Mouse (Mus musculus) neural tube, embryonic 14.5 days (tissue): ENCODE results near the gene Tmem14c. TPM values are rescaled to one million over a fixed set of nuclear protein-coding genes. Genes with fewer than 3 reads are reported as not detected.

Experiments used
- ATAC-seq: fragments of 200-750 bp; cut with Nextera tagmentation; 2 replicates; pipeline ENCODE4 v1.8.0; 2017; ENCODE audit warnings: low read depth, mild to moderate bottlenecking, moderate TSS enrichment, moderate library complexity
- H3K27ac ChIP-seq: fragments of 300-500 bp; sonication (generic); 2 replicates; pipeline ENCODE4 v1.5.1; 2014; ENCODE audit warnings: low read depth, mild to moderate bottlenecking, control low read depth, low read length, moderate library complexity, mixed read lengths
- H3K27me3 ChIP-seq: fragments of 300-500 bp; sonication (generic); 2 replicates; pipeline ENCODE4 v1.6.1; 2014; ENCODE audit warnings: low read length; ENCODE audit not compliant: control insufficient read depth, insufficient read depth
- H3K36me3 ChIP-seq: fragments of 300-500 bp; sonication (generic); 2 replicates; pipeline ENCODE4 v1.6.1; 2014; ENCODE audit warnings: low read length, mixed read lengths; ENCODE audit not compliant: control insufficient read depth, insufficient read depth
- H3K4me1 ChIP-seq: fragments of 300-500 bp; sonication (generic); 2 replicates; pipeline ENCODE4 v1.6.1; 2014; ENCODE audit warnings: low read length; ENCODE audit not compliant: control insufficient read depth, insufficient read depth
- H3K4me2 ChIP-seq: fragments of 300-500 bp; sonication (generic); 2 replicates; pipeline ENCODE4 v1.6.1; 2014; ENCODE audit warnings: mild to moderate bottlenecking, low read depth, low read length, control low read depth
- H3K4me3 ChIP-seq: fragments of 300-500 bp; sonication (generic); 2 replicates; pipeline ENCODE4 v1.5.1; 2014; ENCODE audit warnings: low read depth, low read length, control low read depth, mixed read lengths
- H3K9ac ChIP-seq: fragments of 300-500 bp; sonication (generic); replicated peaks from 2 replicates; pipeline ENCODE4 v1.6.1; 2014; ENCODE audit warnings: low read depth, mild to moderate bottlenecking, control low read depth, low read length, mixed read lengths
- H3K9me3 ChIP-seq: fragments of 300-500 bp; sonication (generic); 2 replicates; pipeline ENCODE4 v1.6.1; 2016; ENCODE audit warnings: low read length; ENCODE audit not compliant: control insufficient read depth
- WGBS: fragments of 180-500 bp; shearing (Covaris S2); extraction: QIAGEN DNeasy Blood & Tissue Kit; methylation state at CpG from one replicate; pipeline ENCODE4 v1.1.7; 2014; 5-methylcytosine and 5-hydroxymethylcytosine counted together
- polyA plus RNA-seq: library from polyadenylated mRNA; unstranded; fragments of >200 nt; fragmentation: Nextera tagmentation; extraction: Ambion mirVana; gene quantifications from 2 replicates; pipeline ENCODE4 v1.2.1, GENCODE M21; 2014

Tmem14c gene
- polyA plus RNA-seq, 1 experiment from 2014 or later, result 126 TPM

- Histone ChIP-seq H3K4me2 (peak within 1 kb of the TSS; percentile 93), H3K36me3 (peaks cover 9% of the 10 kb centered on the region), H3K4me1 (peaks cover 4% of the 10 kb centered on the region; the same call in 1 of the 2 replicates), H3K27ac (peak within 1 kb of the TSS; percentile 97), H3K4me3 (peak within 1 kb of the TSS; percentile 77), H3K27me3 (no peaks in the 10 kb centered on the region), H3K9me3 (no peaks in the 10 kb centered on the region), H3K9ac (peak within 1 kb of the TSS; percentile 73)
- ATAC-seq, result peak; percentile 96
- whole genome bisulfite sequencing, result under 1% methylated on average over 58 of the region's 58 CpGs
Observed at GRCm38 (mm10) chr13:41000926-41001639, 15.0 kb upstream of the Tmem14c start, which contains the start of gene Pak1ip1. Gene Pak1ip1 (plus strand): TSS chr13:41001023.

- H3K27ac ChIP-seq, result no peak overlapping the region
- H3K27me3 ChIP-seq, result no peaks in the 10 kb centered on the region
- H3K9me3 ChIP-seq, result no peaks in the 10 kb centered on the region
- peaks cover 4% of the 10 kb centered on the region; the same call in 1 of the 2 replicates for H3K4me1 ChIP-seq
- H3K9ac ChIP-seq, result 0 out of 2 replicates have a peak overlapping the region, but pooled peaks have one; percentile 3
- 86% methylated on average over 5 of the region's 5 CpGs for WGBS
- peak overlapping the region; percentile 77 for H3K4me3 ChIP-seq
- peaks cover 18% of the 10 kb centered on the region for H3K36me3 ChIP-seq
- peak overlapping the region; percentile 93 for H3K4me2 ChIP-seq
- no peak for ATAC-seq
Observed at GRCm38 (mm10) chr13:41002001-41002400, 14.1 kb upstream of the Tmem14c start.

GRCm38 (mm10) chr13:41006244-41006643 lies 9.8 kb upstream of the Tmem14c start:
- Histone ChIP-seq H3K9ac (no peak overlapping the region), H3K4me1 (peaks cover 4% of the 10 kb centered on the region; the same call in 1 of the 2 replicates), H3K27me3 (no peaks in the 10 kb centered on the region), H3K4me2 (no peak overlapping the region), H3K4me3 (no peak overlapping the region), H3K36me3 (peaks cover 54% of the 10 kb centered on the region), H3K27ac (no peak overlapping the region), H3K9me3 (no peaks in the 10 kb centered on the region)
- ATAC-seq, result no peak
- WGBS, result 93% methylated on average over 4 of the region's 4 CpGs

- Histone ChIP-seq H3K4me3 (no peak overlapping the region), H3K9me3 (no peaks in the 10 kb centered on the region), H3K9ac (no peak overlapping the region), H3K27me3 (no peaks in the 10 kb centered on the region), H3K36me3 (peaks cover 73% of the 10 kb centered on the region), H3K4me2 (no peak overlapping the region), H3K4me1 (no peaks in the 10 kb centered on the region), H3K27ac (no peak overlapping the region)
- 96% methylated on average over 10 of the region's 10 CpGs for WGBS
- no peak for ATAC-seq
Observed at GRCm38 (mm10) chr13:41008271-41008670, 7.8 kb upstream of the Tmem14c start.

GRCm38 (mm10) chr13:41008946-41009345 lies 7.1 kb upstream of the Tmem14c start:
- H3K4me1 ChIP-seq, result no peaks in the 10 kb centered on the region
- no peak overlapping the region for H3K27ac ChIP-seq
- no peaks in the 10 kb centered on the region for H3K27me3 ChIP-seq
- no peaks in the 10 kb centered on the region for H3K9me3 ChIP-seq
- H3K36me3 ChIP-seq, result peaks cover 73% of the 10 kb centered on the region
- H3K4me2 ChIP-seq, result no peak overlapping the region
- 87% methylated on average over 8 of the region's 8 CpGs for WGBS
- no peak for ATAC-seq
- no peak overlapping the region for H3K4me3 ChIP-seq
- no peak overlapping the region for H3K9ac ChIP-seq

- Histone ChIP-seq H3K4me1 (peaks cover 16% of the 10 kb centered on the region), H3K27ac (peak overlapping the region; percentile 83), H3K9me3 (no peaks in the 10 kb centered on the region), H3K9ac (peak overlapping the region; percentile 59), H3K4me2 (peak overlapping the region; percentile 75), H3K27me3 (no peaks in the 10 kb centered on the region), H3K4me3 (peak overlapping the region; percentile 65), H3K36me3 (peaks cover 15% of the 10 kb centered on the region)
- WGBS, result 39% methylated on average over 12 of the region's 12 CpGs
- ATAC-seq, result peak; percentile 19
Observed at GRCm38 (mm10) chr13:41016797-41017405, 809 bp downstream of the Tmem14c start.

- Histone ChIP-seq H3K27me3 (no peaks in the 10 kb centered on the region), H3K4me1 (peaks cover 16% of the 10 kb centered on the region), H3K9me3 (no peaks in the 10 kb centered on the region), H3K4me2 (no peak overlapping the region; the same call in 1 of the 2 replicates), H3K27ac (no peak overlapping the region), H3K9ac (no peak overlapping the region), H3K36me3 (peaks cover 6% of the 10 kb centered on the region; the same call in 1 of the 2 replicates), H3K4me3 (no peak overlapping the region)
- no peak for ATAC-seq
- 86% methylated on average over 4 of the region's 4 CpGs for WGBS
Observed at GRCm38 (mm10) chr13:41017832-41018231, 1.7 kb downstream of the Tmem14c start.

GRCm38 (mm10) chr13:41018236-41018635 lies 2.1 kb downstream of the Tmem14c start:
- Histone ChIP-seq H3K4me2 (no peak overlapping the region), H3K9me3 (no peaks in the 10 kb centered on the region), H3K9ac (no peak overlapping the region), H3K36me3 (peaks cover 3% of the 10 kb centered on the region; the same call in 1 of the 2 replicates), H3K27ac (no peak overlapping the region), H3K4me3 (no peak overlapping the region), H3K27me3 (no peaks in the 10 kb centered on the region), H3K4me1 (peaks cover 16% of the 10 kb centered on the region)
- no peak for ATAC-seq
- WGBS, result 95% methylated on average over 9 of the region's 9 CpGs
